Mouse (Mus musculus): ENCODE results near the gene Nxph3.
A peak's percentile ranks its signal among the peaks of the same experiment; 100 is the strongest.

Gene Nxph3

DNA sequence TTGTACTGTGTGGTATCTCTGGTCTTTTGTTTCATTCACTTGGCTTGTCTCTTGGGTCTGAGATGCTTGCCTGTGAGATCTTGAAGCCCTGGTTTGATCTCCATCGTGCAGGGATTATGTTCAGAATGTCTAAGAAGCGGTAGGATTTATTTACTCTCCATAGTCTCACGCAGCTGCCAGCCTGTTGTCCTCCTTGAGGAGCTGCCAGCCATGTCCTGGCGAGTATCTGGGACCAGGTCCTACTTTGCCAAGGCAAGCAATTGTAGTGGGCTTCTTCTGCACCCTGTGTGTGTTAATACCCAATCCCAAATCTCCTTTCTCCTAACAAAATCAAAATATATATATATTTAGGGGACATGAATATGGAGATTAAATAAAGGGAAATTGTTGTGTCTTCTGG lies 21.4 kb downstream of the Nxph3 start:
- DNase-seq (ENCODE audit: low spot score): no peak

DNA sequence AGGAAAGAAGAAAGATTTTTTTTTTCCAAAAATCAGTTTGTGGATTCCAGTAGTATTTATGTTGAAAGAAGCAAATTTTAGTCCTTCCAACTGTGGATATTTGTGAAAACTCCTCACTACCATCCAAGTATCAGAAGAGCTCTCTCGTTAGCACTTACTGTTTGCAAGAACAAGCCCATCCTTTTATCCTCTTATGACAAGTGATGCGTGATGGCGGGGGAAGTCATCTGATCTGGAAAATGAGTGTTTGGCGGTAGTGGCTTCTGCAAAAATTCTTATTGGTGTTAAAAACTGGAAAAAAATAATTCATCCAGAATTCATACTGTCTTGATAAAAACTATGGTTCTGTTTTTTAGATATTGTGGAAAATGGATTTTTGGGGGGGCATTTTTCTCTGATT lies 22.1 kb downstream of the Nxph3 start:
- no peak for DNase-seq (ENCODE audit: low spot score)

GRCm38 (mm10) chr11:95490104-95490503 lies 24.3 kb downstream of the Nxph3 start:
- DNase-seq (ENCODE audit: low spot score): no peak

- DNase-seq (ENCODE audit: low spot score): no peak
These were observed 27.1 kb downstream of the Nxph3 start for GRCm38 (mm10) chr11:95487237-95487636.

GRCm38 (mm10) chr11:95485634-95486033 lies 28.7 kb downstream of the Nxph3 start:
- no peak for DNase-seq (ENCODE audit: low spot score)

GRCm38 (mm10) chr11:95480662-95481061 lies 33.7 kb downstream of the Nxph3 start:
- DNase-seq (ENCODE audit: low spot score): no peak

- DNase-seq (ENCODE audit: low spot score): no peak
These were observed 34.9 kb downstream of the Nxph3 start for GRCm38 (mm10) chr11:95479458-95479857.

- peak; percentile 77 for DNase-seq (ENCODE audit: low spot score)
These were observed 38.0 kb downstream of the Nxph3 start for GRCm38 (mm10) chr11:95476323-95476722.

GRCm38 (mm10) chr11:95473456-95473855 lies 40.9 kb downstream of the Nxph3 start:
- no peak for DNase-seq (ENCODE audit: low spot score)

DNA sequence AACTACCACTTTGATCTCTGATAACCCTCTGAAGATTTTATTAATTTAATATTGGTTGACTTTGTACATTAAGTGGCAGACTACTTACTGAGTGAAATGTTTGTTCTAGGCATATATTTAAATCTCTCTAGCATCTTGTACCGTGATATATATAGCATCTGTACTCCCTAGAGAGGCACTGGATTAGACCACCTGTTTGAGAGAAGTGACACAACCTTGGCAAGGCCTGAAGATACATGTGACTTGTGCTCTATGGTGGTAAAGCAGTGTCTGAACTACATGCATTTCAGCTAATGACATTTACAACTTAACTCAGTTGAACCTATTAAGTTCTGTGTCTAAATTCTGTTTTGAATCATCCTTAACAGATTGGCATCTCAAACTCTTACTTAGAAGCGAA lies 41.4 kb downstream of the Nxph3 start:
- no peak for DNase-seq (ENCODE audit: low spot score)

- DNase-seq (ENCODE audit: low spot score): no peak
These were observed 46.6 kb downstream of the Nxph3 start for GRCm38 (mm10) chr11:95467731-95468130.

GRCm38 (mm10) chr11:95462168-95462567 lies 52.2 kb downstream of the Nxph3 start:
- DNase-seq (ENCODE audit: low spot score): no peak

DNA sequence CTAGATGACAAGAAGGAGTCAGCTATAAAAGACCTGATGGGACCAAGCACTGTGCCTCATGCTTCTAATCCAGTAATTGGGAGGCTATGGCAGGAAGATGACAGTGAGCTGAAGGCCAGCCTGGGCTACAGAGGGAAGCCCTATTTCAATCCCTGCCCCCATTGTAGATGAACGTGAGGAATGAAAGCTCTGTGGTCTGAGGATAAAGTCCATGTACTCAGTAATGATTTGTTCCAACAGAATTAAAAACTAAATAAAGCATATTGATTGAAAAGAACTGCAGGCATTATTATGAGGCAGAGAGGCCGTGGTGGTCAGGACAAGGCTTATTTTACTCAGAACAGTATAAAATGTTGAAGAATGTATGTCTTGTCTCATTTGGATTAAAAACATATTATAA lies 53.5 kb downstream of the Nxph3 start:
- no peak for DNase-seq (ENCODE audit: low spot score)

Measured in layer of hippocampus, adult 11-12 months (tissue).